Mouse (Mus musculus) induced T-regulatory cell, adult 2 months (primary cell): ENCODE results near the gene Cpm.
"Not testable (repeated sequence)": the region's sequence is repeated elsewhere in the genome, so short reads cannot be mapped to it uniquely, and the experiment has no call there.

Experiments used
- DNase-seq: peaks from one replicate; pipeline ENCODE4 v3.0.0-alpha.2; 2012; ENCODE audit warnings: low read depth

Cpm gene

GRCm38 (mm10) chr10:117629169-117629971 lies at the start of gene Cpm:
Cpm (plus strand) TSS chr10:117629500.
- peak; percentile 92 for DNase-seq

DNA sequence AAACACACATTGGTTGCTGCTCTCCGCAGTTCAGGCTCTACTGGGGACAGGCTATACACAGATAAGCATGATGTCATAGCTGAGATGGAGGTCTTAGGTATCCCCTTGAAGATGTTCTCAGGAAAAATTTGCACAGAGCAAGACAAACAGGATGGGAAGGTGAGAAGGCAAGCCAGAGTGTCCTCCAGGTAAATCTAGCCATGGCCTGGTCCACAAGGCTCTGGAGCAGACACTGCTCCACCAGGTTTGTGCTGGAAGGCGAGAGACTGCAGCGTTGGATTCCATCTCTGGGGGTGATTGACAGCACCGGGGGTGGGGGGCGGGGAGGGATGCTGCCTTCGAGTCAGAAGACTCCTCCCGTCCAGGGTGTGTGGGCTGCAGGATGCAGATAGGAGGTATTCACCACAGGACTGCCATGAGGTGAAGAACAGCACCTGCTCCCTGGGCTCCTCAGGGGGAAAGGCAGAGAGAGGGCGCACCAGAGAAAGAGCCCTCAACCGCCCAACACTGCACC lies 49.5 kb upstream of the Cpm start:
- no peak for DNase-seq

DNA sequence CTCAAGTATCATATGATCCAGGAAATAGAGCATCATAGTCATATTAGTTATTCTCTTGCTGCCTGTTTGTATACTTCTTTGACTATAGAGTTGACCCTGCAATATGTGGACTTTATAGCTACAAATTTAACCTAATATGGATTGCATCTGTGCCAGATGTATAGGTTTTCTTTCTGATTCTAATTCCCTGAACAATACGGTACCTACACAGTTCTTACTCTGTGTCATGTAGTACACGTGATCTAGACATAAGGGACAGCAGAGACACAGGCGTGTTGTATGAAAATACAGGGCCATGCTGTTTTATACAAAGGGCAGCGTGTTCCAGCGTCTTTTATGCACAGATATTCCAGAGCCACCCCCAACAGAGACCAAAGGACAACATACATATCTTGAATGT lies 48.9 kb upstream of the Cpm start:
- DNase-seq = no peak

DNA sequence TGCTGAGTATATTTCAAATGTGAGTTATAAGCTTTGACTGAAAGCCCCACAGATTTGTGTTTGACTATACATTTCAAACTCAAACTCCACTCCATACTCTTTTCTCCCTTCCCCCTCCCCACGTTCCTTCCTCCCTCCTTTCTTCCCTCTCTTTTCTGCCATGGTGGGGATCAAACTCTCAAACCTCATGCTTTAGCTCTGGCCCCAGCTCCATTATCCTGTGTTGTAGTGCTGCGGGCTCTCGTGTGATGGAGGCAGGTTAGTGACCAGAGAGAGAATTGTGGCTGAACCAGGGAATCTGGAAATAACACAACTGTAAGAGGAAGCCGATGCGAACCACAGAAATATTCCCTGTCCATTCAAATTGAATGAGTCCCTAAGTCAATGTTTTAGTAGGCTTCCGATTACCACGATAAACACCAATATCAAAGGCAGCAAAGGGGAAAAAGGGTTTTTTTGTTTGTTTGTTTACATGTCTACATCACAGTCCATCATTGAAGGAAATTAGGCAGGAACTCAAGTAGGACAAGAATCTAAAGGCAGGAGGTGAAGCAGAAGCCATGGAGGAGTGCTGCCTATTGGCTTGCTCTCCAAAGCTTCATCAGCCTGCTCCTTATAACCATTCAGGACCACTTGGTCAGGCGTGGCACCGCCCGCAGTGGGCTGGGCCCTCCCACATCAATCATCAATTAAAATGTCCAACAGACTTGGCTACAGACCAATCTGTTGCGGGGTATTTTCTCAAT lies 48.1 kb upstream of the Cpm start:
- DNase-seq = no peak

- no peak for DNase-seq
Observed at GRCm38 (mm10) chr10:117581753-117582062, 47.6 kb upstream of the Cpm start.

DNA sequence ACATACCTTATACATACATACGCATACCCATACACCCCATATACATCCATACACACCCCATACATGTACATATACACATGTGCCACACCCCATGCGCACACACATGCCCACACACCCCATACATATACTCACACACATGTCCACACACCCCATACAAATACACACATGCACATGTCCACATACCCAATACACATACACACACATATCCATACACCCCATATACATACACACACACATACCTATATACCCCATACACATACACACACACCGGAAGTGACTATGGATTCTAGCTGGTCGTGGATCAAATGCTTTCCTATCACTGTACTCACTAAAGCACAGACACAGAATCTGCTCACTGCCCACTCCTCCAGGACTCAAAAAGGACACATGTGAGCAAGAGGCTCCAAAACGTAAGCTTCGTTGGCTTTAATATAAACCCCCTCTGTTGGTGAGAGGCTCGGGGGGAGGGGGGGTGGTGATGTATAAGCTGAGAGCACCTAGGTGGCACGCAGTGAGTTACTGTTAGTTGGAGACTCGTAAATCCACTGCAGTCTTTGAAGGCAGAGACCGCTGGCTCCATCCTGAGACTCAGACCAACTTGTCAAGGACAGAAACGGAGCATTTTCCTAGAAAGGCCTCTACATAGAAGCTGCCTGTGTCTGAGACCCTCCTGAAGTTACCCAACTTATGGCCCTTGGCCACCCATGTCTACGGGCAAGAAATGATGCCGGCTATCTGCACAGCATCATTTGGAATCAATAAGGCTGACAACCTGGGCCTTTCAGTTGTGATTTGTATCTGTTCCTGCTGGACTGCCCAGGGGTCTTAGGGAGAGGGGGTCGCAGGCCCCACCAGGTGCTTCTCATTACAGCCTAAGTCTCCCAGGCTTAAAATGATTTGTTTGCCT lies 45.9 kb upstream of the Cpm start:
- DNase-seq = no peak

- no peak for DNase-seq
Observed at GRCm38 (mm10) chr10:117584102-117584501, 45.2 kb upstream of the Cpm start.

- no peak for DNase-seq
Observed at GRCm38 (mm10) chr10:117584566-117585515, 44.5 kb upstream of the Cpm start.

GRCm38 (mm10) chr10:117585600-117586299 lies 43.5 kb upstream of the Cpm start:
- DNase-seq = no peak

DNA sequence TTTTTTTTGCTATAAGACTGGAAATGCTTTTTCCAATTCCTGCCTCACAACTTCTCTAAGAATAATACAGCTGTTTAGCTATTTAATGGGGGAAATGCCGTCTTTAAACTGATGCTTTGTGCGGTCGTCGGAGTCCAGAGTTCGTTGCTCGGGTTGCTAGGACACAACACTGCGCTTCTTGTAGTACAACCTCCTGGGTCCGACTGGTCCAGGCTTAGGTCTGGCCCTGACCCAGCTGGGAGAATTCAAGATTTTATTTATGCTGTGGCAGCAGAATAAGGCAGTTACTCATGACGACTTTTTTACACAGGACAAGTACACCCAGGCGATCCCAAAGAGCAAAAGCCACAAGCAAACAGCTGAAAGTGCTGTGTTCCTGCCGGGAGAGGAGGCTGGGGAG lies 42.4 kb upstream of the Cpm start:
- no peak for DNase-seq

- no peak for DNase-seq
Observed at GRCm38 (mm10) chr10:117587335-117587734, 42.0 kb upstream of the Cpm start.

GRCm38 (mm10) chr10:117588416-117589143 lies 40.7 kb upstream of the Cpm start:
- DNase-seq = not testable (repeated sequence)

DNA sequence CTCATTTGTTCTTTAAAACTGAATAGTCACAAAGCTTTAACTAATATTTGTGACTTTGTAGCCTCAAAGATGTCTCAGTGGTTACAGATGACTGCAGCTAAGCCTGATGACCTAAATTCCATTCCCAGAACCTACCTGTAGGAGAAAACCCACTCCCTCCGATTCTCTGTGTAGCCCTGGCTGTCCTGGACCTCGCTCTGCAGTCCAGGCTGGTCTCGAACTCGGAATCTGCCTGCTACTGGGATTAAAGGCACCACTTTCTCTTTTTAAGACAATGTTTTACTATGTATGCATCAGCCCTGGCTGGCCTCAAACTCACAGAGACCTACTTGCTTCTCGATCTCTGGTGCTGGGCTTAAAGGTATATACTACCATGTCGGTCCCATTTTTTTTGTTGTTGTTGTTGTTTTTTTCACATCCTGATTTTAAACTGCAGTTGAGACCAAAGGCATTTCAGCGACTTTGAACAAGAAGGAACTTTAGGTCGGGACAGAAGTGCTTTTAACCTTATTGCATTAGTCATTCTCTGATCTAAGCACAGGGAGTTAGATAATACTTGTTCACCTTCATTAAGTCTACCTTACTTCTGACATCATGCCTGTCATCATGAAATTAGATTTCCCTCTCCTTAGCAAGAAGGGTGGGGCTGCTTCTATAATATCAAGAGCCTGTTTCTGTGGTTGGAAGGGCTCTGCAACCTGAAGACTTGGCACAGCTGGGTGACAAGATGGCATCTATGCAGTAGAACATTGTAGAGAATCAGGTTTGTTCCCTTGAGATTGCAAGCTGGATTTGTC lies 40.0 kb upstream of the Cpm start:
- DNase-seq = no peak

- DNase-seq = no peak
Observed at GRCm38 (mm10) chr10:117590331-117591301, 38.7 kb upstream of the Cpm start.

GRCm38 (mm10) chr10:117591766-117592165 lies 37.5 kb upstream of the Cpm start:
- DNase-seq = no peak

DNA sequence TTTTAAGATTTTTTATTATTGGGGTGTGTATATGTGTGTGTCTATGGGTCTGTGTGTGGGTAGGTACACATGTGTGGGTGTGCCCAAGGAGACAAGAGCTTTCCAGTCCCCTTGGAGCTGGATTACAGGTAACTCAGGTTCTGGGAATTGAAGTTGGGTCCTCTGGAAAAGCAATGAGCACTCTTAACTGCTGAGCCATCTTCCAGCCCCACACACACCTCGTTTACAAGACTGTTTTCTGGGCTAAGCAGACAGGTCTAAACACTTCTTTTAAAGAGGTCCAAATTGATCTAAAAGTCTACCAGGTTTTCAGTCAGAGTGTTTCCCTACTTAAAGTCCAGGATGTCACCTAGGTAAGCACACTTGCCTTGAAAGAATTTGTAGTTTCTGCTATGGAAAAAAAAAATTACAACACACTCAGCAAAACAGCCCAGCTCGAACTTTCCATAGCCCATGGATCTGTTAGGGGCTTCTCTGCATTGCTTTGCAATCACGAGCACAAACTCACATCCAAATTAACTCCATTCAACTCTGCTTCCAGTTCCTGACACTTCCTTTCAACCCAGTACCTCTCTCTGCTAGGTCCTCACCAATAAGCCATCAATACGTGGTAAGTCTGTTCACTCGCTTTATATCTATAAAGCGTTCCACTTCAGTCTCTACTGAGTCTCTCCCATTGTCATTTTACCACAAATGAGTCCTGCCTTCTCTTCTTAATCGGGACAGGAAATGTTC lies 36.8 kb upstream of the Cpm start:
- no peak for DNase-seq

DNA sequence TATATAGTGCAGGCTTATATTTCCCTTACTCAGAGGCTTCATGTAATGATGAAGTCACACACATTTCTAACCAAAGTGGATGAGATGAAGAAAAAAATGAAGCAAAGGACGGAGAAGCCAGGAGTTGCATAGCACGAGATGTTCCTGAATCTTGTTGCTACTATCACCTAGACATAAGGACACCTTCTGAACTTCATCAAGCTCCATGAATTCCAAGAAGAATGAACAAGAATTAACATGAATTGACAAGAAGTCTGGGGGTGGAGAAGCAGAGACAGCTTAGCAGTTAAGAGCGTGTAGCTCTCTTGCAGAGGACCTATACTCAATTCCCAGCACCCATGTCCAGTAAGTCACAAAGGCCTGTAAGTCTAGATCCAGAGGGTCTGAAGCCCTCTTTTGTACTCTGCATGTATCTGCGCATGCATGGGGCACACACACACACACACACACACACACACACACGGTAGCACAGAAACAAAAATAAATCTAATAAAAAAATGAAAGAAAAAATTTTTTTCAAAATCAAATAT lies 36.2 kb upstream of the Cpm start:
- no peak for DNase-seq
